Mouse (Mus musculus) kidney, postnatal 0 days (tissue): Measurements from ENCODE around the gene 4933402D24Rik. TPM values are rescaled to one million over a fixed set of nuclear protein-coding genes. Genes with fewer than 3 reads are reported as not detected.

Experiments used
- ATAC-seq: fragments of 200-750 bp; cut with Nextera tagmentation; replicated peaks from 2 replicates; pipeline ENCODE4 v1.8.0; 2017; ENCODE audit warnings: low read depth, moderate number of reproducible peaks, moderate TSS enrichment, moderate library complexity; ENCODE audit not compliant: low FRiP score
- DNase-seq: peaks from one replicate; pipeline ENCODE4 v3.0.0-alpha.2; 2016; ENCODE audit warnings: low spot score
- H3K27ac ChIP-seq: fragments of 300-500 bp; sonication (generic); 2 replicates; pipeline ENCODE4 v1.5.1; 2014; ENCODE audit warnings: mild to moderate bottlenecking
- H3K27me3 ChIP-seq: fragments of 300-500 bp; sonication (generic); 2 replicates; pipeline ENCODE4 v1.6.1; 2014; ENCODE audit warnings: low read length, mixed read lengths; ENCODE audit not compliant: insufficient read depth
- H3K36me3 ChIP-seq: fragments of 300-500 bp; sonication (generic); 2 replicates; pipeline ENCODE4 v1.6.1; 2014; ENCODE audit warnings: low read length, mixed read lengths; ENCODE audit not compliant: insufficient read depth
- H3K4me1 ChIP-seq: fragments of 300-500 bp; sonication (generic); replicated peaks from 2 replicates; pipeline ENCODE4 v1.6.1; 2014; ENCODE audit warnings: antibody characterized with exemption, low read length, mixed read lengths; ENCODE audit not compliant: insufficient read depth
- H3K4me2 ChIP-seq: fragments of 300-500 bp; sonication (generic); 2 replicates; pipeline ENCODE4 v1.6.1; 2014; ENCODE audit warnings: mild to moderate bottlenecking, low read length, moderate library complexity, mixed read lengths
- H3K4me3 ChIP-seq: fragments of 300-500 bp; sonication (generic); replicated peaks from 2 replicates; pipeline ENCODE4 v1.5.1; 2014; ENCODE audit warnings: low read depth, low read length
- H3K9ac ChIP-seq: fragments of 300-500 bp; sonication (generic); 2 replicates; pipeline ENCODE4 v1.6.1; 2014; ENCODE audit warnings: low read depth, low read length
- H3K9me3 ChIP-seq: fragments of 300-500 bp; sonication (generic); replicated peaks from 2 replicates; pipeline ENCODE4 v1.6.1; 2016; ENCODE audit warnings: low read length, inconsistent platforms, mixed read lengths
- CTCF ChIP-seq: IDR thresholded peaks from 2 replicates; pipeline ENCODE4 v1.5.1; 2016; ENCODE audit warnings: antibody characterized with exemption, low read depth, mild to moderate bottlenecking, moderate library complexity
- WGBS: fragments of 180-500 bp; shearing (Covaris S2); extraction: QIAGEN DNeasy Blood & Tissue Kit; methylation state at CpG from one replicate; pipeline ENCODE4 v1.1.7; 2014; 5-methylcytosine and 5-hydroxymethylcytosine counted together
- polyA plus RNA-seq: library from polyadenylated mRNA; unstranded; fragments of >200 nt; fragmentation: Nextera tagmentation; extraction: Ambion mirVana; gene quantifications from 2 replicates; pipeline ENCODE4 v1.2.1, GENCODE M21; 2015

The 4933402D24Rik gene
- polyA plus RNA-seq, 1 experiment from 2014 or later = not detected

- H3K9me3 ChIP-seq = no peaks in the 10 kb centered on the region
- no peak for ATAC-seq
- no peak overlapping the region for H3K27ac ChIP-seq
- H3K4me1 ChIP-seq = no peaks in the 10 kb centered on the region
- peak; percentile 72 for DNase-seq
- no peak overlapping the region for H3K9ac ChIP-seq
- no peaks in the 10 kb centered on the region for H3K36me3 ChIP-seq
- no peaks in the 10 kb centered on the region for H3K27me3 ChIP-seq
- no peak overlapping the region for H3K4me2 ChIP-seq
- WGBS = 48% methylated on average over 8 of the region's 8 CpGs
- H3K4me3 ChIP-seq = no peak overlapping the region
- TF ChIP-seq CTCF = no peak
Measured at GRCm38 (mm10) chr1:63768112-63768511, 955 bp downstream of the 4933402D24Rik start.

GRCm38 (mm10) chr1:63764395-63764794 is 4.7 kb downstream of the 4933402D24Rik start:
- Histone ChIP-seq H3K27me3 (no peaks in the 10 kb centered on the region), H3K9me3 (no peaks in the 10 kb centered on the region), H3K4me3 (no peak overlapping the region), H3K4me1 (no peaks in the 10 kb centered on the region), H3K4me2 (no peak overlapping the region), H3K9ac (no peak overlapping the region), H3K36me3 (no peaks in the 10 kb centered on the region), H3K27ac (no peak overlapping the region)
- no peak for TF ChIP-seq CTCF
- no peak for ATAC-seq
- no peak for DNase-seq
- WGBS = 90% methylated on average over 7 of the region's 7 CpGs

- no peak for DNase-seq
- Histone ChIP-seq H3K27ac (no peak overlapping the region), H3K9ac (no peak overlapping the region), H3K36me3 (no peaks in the 10 kb centered on the region), H3K9me3 (no peaks in the 10 kb centered on the region), H3K27me3 (no peaks in the 10 kb centered on the region), H3K4me2 (no peak overlapping the region), H3K4me1 (no peaks in the 10 kb centered on the region), H3K4me3 (no peak overlapping the region)
- WGBS = 55% methylated on average over 7 of the region's 7 CpGs
- TF ChIP-seq CTCF = no peak
- no peak for ATAC-seq
Measured at GRCm38 (mm10) chr1:63763881-63764386, 5.1 kb downstream of the 4933402D24Rik start.

- Histone ChIP-seq H3K36me3 (no peaks in the 10 kb centered on the region), H3K9me3 (no peaks in the 10 kb centered on the region), H3K9ac (no peak overlapping the region), H3K4me3 (no peak overlapping the region), H3K27ac (no peak overlapping the region), H3K4me2 (no peak overlapping the region), H3K4me1 (no peaks in the 10 kb centered on the region), H3K27me3 (no peaks in the 10 kb centered on the region)
- peak; percentile 63 for TF ChIP-seq CTCF
- 6% methylated on average over 3 of the region's 3 CpGs for WGBS
- ATAC-seq (no peak; the same call in 1 of the 2 replicates), DNase-seq (peak; percentile 70)
Measured at GRCm38 (mm10) chr1:63763212-63763694, 5.8 kb downstream of the 4933402D24Rik start.

GRCm38 (mm10) chr1:63756005-63756404 is 13.1 kb downstream of the 4933402D24Rik start:
- H3K36me3 ChIP-seq = 0 out of 2 replicates have a peak, but pooled peaks cover 15% of the 10 kb centered on the region
- ATAC-seq (no peak), DNase-seq (no peak)
- no peaks in the 10 kb centered on the region for H3K9me3 ChIP-seq
- no peak for TF ChIP-seq CTCF
- no peak overlapping the region for H3K4me3 ChIP-seq
- H3K27ac ChIP-seq = no peak overlapping the region
- 65% methylated on average over 2 of the region's 2 CpGs for WGBS
- H3K4me1 ChIP-seq = no peaks in the 10 kb centered on the region
- H3K27me3 ChIP-seq = no peaks in the 10 kb centered on the region
- no peak overlapping the region for H3K4me2 ChIP-seq
- H3K9ac ChIP-seq = no peak overlapping the region

GRCm38 (mm10) chr1:63730240-63730771 is 38.8 kb downstream of the 4933402D24Rik start, which contains the start of the genes Mdh1b and Fastkd2:
TSS of gene Mdh1b (minus strand) at chr1:63730318.
TSS of gene Fastkd2 (plus strand) at chr1:63730614.
- no peak within 1 kb of the TSS for H3K27ac ChIP-seq
- ATAC-seq = peak; percentile 96

More at GRCm38 (mm10) chr1:63730240-63730771, 38.8 kb downstream of the 4933402D24Rik start, which contains the start of the genes Mdh1b and Fastkd2:
- H3K9me3 ChIP-seq = no peaks in the 10 kb centered on the region
- peak; percentile 97 for DNase-seq
- H3K36me3 ChIP-seq = no peaks in the 10 kb centered on the region
- H3K4me1 ChIP-seq = peaks cover 7% of the 10 kb centered on the region; the same call in 1 of the 2 replicates
- H3K4me3 ChIP-seq = peak within 1 kb of the TSS; percentile 74
- TF ChIP-seq CTCF = no peak; the same call in 1 of the 2 replicates
- H3K4me2 ChIP-seq = peak within 1 kb of the TSS; percentile 64
- no peaks in the 10 kb centered on the region for H3K27me3 ChIP-seq
- peak within 1 kb of the TSS; percentile 68 for H3K9ac ChIP-seq
- WGBS = under 1% methylated on average over 31 of the region's 31 CpGs
